In the genomic region with DNA sequence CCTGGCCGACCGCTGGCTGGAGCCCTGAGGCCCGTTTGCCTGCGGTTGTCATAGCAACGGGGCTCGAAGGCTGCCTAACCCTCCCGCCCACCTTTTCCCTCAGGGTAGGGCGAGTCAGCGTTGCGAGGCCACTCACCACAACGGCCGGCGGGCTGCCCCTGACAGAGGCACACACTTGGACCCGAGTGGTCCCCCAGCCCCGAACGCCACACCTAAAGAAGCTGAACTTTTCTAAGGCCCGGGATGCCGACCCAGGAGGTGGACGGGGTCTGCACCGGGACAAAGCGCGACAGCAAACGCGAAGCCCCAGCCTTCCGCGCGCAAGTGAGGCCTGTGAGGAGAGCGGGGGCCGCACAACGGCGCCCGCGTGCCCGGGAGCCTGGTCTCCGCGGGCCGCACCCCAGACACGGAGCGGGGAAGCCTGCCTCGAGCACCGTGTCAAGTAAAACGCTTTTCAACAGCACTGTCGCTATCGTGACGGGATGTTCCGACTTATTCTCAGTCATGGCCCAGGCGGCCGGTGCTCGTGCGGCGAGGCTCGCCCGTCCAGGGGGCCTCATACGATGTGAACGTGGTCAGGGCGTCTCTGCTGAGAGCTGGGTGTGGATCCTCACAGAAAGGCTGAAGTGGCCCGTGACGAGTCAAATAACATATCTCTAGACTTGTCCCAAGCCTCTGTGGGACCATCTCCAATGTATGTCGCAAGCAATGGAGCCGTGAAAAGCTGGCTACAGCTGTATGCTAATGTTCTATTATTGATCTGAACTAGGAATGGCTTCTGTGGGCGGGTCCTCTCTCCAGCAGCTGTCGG, we compare ENCODE assay signal across 8 mouse cellular contexts. TPM values are rescaled to one million over a fixed set of nuclear protein-coding genes. Genes with fewer than 3 reads are reported as not detected.
A peak's percentile ranks its signal among the peaks of the same experiment; 100 is the strongest.
DNase-seq lines count a peak whose midpoint lies in the region; ATAC-seq lines count a peak whose summit lies in the region.

A gene (minus strand): TSS at position 301 of the 811 bp plus-strand sequence.

- peak within 1 kb of the TSS; percentile 69 for H3K9ac ChIP-seq in intestine, embryonic 16.5 days (ENCODE audit: low read depth, low read length)
- H3K9ac ChIP-seq in liver, embryonic 15.5 days: no peak within 1 kb of the TSS
- H3K9ac ChIP-seq in neural tube, embryonic 12.5 days: peak within 1 kb of the TSS; percentile 61

- ATAC-seq in granulocyte monocyte progenitor cell, adult 5-6 weeks (replicated peaks; ENCODE audit: poor library complexity, severe bottlenecking): peak; percentile 57
- peak; percentile 84 for ATAC-seq in intestine, embryonic 16.5 days
- no peak for ATAC-seq in liver, embryonic 15.5 days (ENCODE audit: insufficient read depth)
- peak; percentile 85 for ATAC-seq in neural tube, embryonic 12.5 days (ENCODE audit: low FRiP score, low read depth)

- no peaks in the 10 kb centered on the region for H3K36me3 ChIP-seq in intestine, embryonic 16.5 days (ENCODE audit: control insufficient read depth, insufficient read depth, low read length)
- no peaks in the 10 kb centered on the region for H3K36me3 ChIP-seq in liver, embryonic 15.5 days (replicated peaks)
- no peaks in the 10 kb centered on the region for H3K36me3 ChIP-seq in neural tube, embryonic 12.5 days

- H3K4me1 ChIP-seq in intestine, embryonic 16.5 days (ENCODE audit: control insufficient read depth, insufficient read depth, low read length): peaks cover 11% of the 10 kb centered on the region
- H3K4me1 ChIP-seq in liver, embryonic 15.5 days (replicated peaks): 0 out of 2 replicates have a peak, but pooled peaks cover 9% of the 10 kb centered on the region
- H3K4me1 ChIP-seq in neural tube, embryonic 12.5 days: peaks cover 6% of the 10 kb centered on the region; the same call in 1 of the 2 replicates

- no peak within 1 kb of the TSS for H3K27ac ChIP-seq in intestine, embryonic 16.5 days (ENCODE audit: low read length)
- no peak within 1 kb of the TSS for H3K27ac ChIP-seq in liver, embryonic 15.5 days (replicated peaks)
- H3K27ac ChIP-seq in neural tube, embryonic 12.5 days: peak within 1 kb of the TSS; percentile 65; the same call in 1 of the 2 replicates

- DNase-seq in cerebellum, postnatal 14 days: peak; percentile 49 to 59
- DNase-seq in cerebellum, adult 11 months: no peak
- peak; percentile 86 for DNase-seq in embryo, embryonic 10.5 days (ENCODE audit: low spot score)
- peak; percentile 41 for DNase-seq in yolk sac, embryonic 10.5 days (ENCODE audit: low spot score)

- H3K9me3 ChIP-seq in intestine, embryonic 16.5 days (ENCODE audit: control insufficient read depth, low read length): no peaks in the 10 kb centered on the region
- H3K9me3 ChIP-seq in liver, embryonic 15.5 days (replicated peaks): no peaks in the 10 kb centered on the region
- H3K9me3 ChIP-seq in neural tube, embryonic 12.5 days: no peaks in the 10 kb centered on the region

- WGBS in intestine, embryonic 16.5 days: under 1% methylated on average over 62 of the region's 62 CpGs
- WGBS in liver, embryonic 15.5 days (ENCODE audit: insufficient replicate concordance): 2% methylated on average over 62 of the region's 62 CpGs
- under 1% methylated on average over 62 of the region's 62 CpGs for WGBS in neural tube, embryonic 12.5 days

- peaks cover 20% of the 10 kb centered on the region; the same call in 1 of the 2 replicates for H3K27me3 ChIP-seq in intestine, embryonic 16.5 days (replicated peaks; ENCODE audit: control insufficient read depth, insufficient read depth, low read length)
- peaks cover 53% of the 10 kb centered on the region for H3K27me3 ChIP-seq in liver, embryonic 15.5 days
- H3K27me3 ChIP-seq in neural tube, embryonic 12.5 days (replicated peaks): no peaks in the 10 kb centered on the region

- H3K4me3 ChIP-seq in intestine, embryonic 16.5 days (ENCODE audit: low read length): peak within 1 kb of the TSS; percentile 52
- peak within 1 kb of the TSS; percentile 32 for H3K4me3 ChIP-seq in liver, embryonic 15.5 days (replicated peaks)
- H3K4me3 ChIP-seq in neural tube, embryonic 12.5 days: peak within 1 kb of the TSS; percentile 43

- peak within 1 kb of the TSS; percentile 93 for H3K4me2 ChIP-seq in intestine, embryonic 16.5 days (ENCODE audit: low read depth, low read length)
- H3K4me2 ChIP-seq in liver, embryonic 15.5 days: peak within 1 kb of the TSS; percentile 58
- peak within 1 kb of the TSS; percentile 87 for H3K4me2 ChIP-seq in neural tube, embryonic 12.5 days (replicated peaks)

RNA-seq across cellular contexts. Expression of the gene that starts here (rescaled TPM):
- not detected in 2 replicates for total RNA-seq in granulocyte monocyte progenitor cell, adult 5-6 weeks (2014; fragmentation: Nextera tagmentation)
- total RNA-seq in granulocyte monocyte progenitor cell, adult 5-6 weeks (2017): not detected in 2 replicates
- polyA plus RNA-seq in intestine, embryonic 16.5 days (2015; fragmentation: Nextera tagmentation; extraction: Ambion mirVana): 0.28 and 0.51 TPM in 2 replicates
- 0.10 TPM in 1 of 2 replicates, not detected in the other for polyA plus RNA-seq in liver, embryonic 15.5 days (2015; fragmentation: Nextera tagmentation; extraction: Ambion mirVana)
- 6.4 and 8.7 TPM in 2 replicates for polyA plus RNA-seq in neural tube, embryonic 12.5 days (2016; fragmentation: Nextera tagmentation; extraction: Ambion mirVana)

Comparison
In these comparisons a context has a peak if more than half of its experiments do, and no peak if none do; other contexts are left out.
1. Peak in ATAC-seq in granulocyte monocyte progenitor cell, adult 5-6 weeks; RNA of the gene not detected or under 1 TPM.
2. Peak in ATAC-seq, H3K4me3 ChIP-seq, H3K9ac ChIP-seq and H3K4me2 ChIP-seq in intestine, embryonic 16.5 days; RNA of the gene not detected or under 1 TPM.